Mouse (Mus musculus) adrenal gland, adult (tissue): ENCODE results near the gene Cenpu.

ENCODE experiments used
- DNase-seq, 2 experiments: peaks; one replicate each; pipeline ENCODE4 v3.0.0; 2022 to 2023; ENCODE audit warnings: low spot score in 1 of 2; ENCODE audit not compliant: inconsistent age in 2 of 2

Gene Cenpu

GRCm38 (mm10) chr8:46598114-46598513, 46.3 kb downstream of the Cenpu start:
- peak; percentile 28 to 77 for DNase-seq

GRCm38 (mm10) chr8:46598753-46599152, 46.9 kb downstream of the Cenpu start:
- DNase-seq: peak in 1 of 2 experiments; percentile 38

- DNase-seq: peak in 1 of 2 experiments; percentile 37
Measured at GRCm38 (mm10) chr8:46599314-46599904, 47.6 kb downstream of the Cenpu start.

GRCm38 (mm10) chr8:46600959-46601707, 49.3 kb downstream of the Cenpu start:
- DNase-seq: peak in 1 of 2 experiments; percentile 39

- DNase-seq: no peak
Measured at GRCm38 (mm10) chr8:46603587-46603986, 51.8 kb downstream of the Cenpu start.

- DNase-seq: no peak
Measured at GRCm38 (mm10) chr8:46606930-46607329, 55.1 kb downstream of the Cenpu start.

GRCm38 (mm10) chr8:46611557-46611956, 59.7 kb downstream of the Cenpu start:
- DNase-seq: no peak

GRCm38 (mm10) chr8:46612913-46613312, 61.1 kb downstream of the Cenpu start:
- no peak for DNase-seq

- DNase-seq: no peak
Measured at GRCm38 (mm10) chr8:46613377-46613776, 61.5 kb downstream of the Cenpu start.

- no peak for DNase-seq
Measured at GRCm38 (mm10) chr8:46615936-46616335, 64.1 kb downstream of the Cenpu start.

GRCm38 (mm10) chr8:46616879-46617689, 65.3 kb downstream of the Cenpu start, which contains the start of the genes Primpol and Casp3:
Primpol (minus strand) TSS chr8:46617212.
Casp3 (plus strand) TSS chr8:46617291.
- DNase-seq: peak; percentile 97 to 100

GRCm38 (mm10) chr8:46617690-46618620, 66.1 kb downstream of the Cenpu start:
- DNase-seq: peak in 1 of 2 experiments; percentile 33

- DNase-seq: peak in 1 of 2 experiments; percentile 53
Measured at GRCm38 (mm10) chr8:46618639-46619320, 67.0 kb downstream of the Cenpu start.

GRCm38 (mm10) chr8:46622446-46623270, 70.8 kb downstream of the Cenpu start:
- no peak for DNase-seq

GRCm38 (mm10) chr8:46625166-46625565, 73.3 kb downstream of the Cenpu start:
- DNase-seq: no peak

GRCm38 (mm10) chr8:46626642-46627041, 74.8 kb downstream of the Cenpu start:
- no peak for DNase-seq

GRCm38 (mm10) chr8:46627881-46628280, 76.1 kb downstream of the Cenpu start:
- no peak for DNase-seq

GRCm38 (mm10) chr8:46628645-46629044, 76.8 kb downstream of the Cenpu start:
- no peak for DNase-seq
